Mouse (Mus musculus) MEL (cell line): ENCODE data around the gene Acap1.

Experiments
- CTCF ChIP-seq, 3 experiments: IDR thresholded peaks in 2 of 3; conservative IDR thresholded peaks in 1 of 3; 2 replicates each; pipeline ENCODE4 v1.5.1; 2011 to 2012; ENCODE audit warnings: low read length in 3 of 3, low read depth in 2 of 3, mild to moderate bottlenecking in 2 of 3, improper control_type of control experiment in 1 of 3, inconsistent platforms in 1 of 3, mixed read lengths in 1 of 3, moderate library complexity in 1 of 3; ENCODE audit not compliant: control insufficient read depth in 1 of 3, insufficient read depth in 1 of 3, poor library complexity in 1 of 3, severe bottlenecking in 1 of 3
- POLR2A ChIP-seq, 2 experiments: IDR thresholded peaks; 2 replicates each; pipeline ENCODE4 v1.6.1; 2011 to 2012; ENCODE audit warnings: low read length in 2 of 2, mild to moderate bottlenecking in 2 of 2, control low read depth in 1 of 2, improper control_type of control experiment in 1 of 2, low read depth in 1 of 2, moderate library complexity in 1 of 2; ENCODE audit not compliant: control insufficient read depth in 1 of 2, insufficient read depth in 1 of 2, poor library complexity in 1 of 2
- POLR2AphosphoS2 ChIP-seq: IDR thresholded peaks from 2 replicates; pipeline ENCODE4 v1.6.1; 2011; ENCODE audit warnings: low read length, improper control_type of control experiment
- SIN3A ChIP-seq: IDR thresholded peaks from 2 replicates; pipeline ENCODE4 v1.6.1; 2012; ENCODE audit warnings: low read length, improper control_type of control experiment, inconsistent platforms

- TF ChIP-seq CTCF (IDR thresholded peaks at IDR 0.05 in 2 of 3, conservative IDR thresholded peaks at IDR 0.05 in 1 of 3; ENCODE audit: control insufficient read depth in 1 of 3, insufficient read depth in 1 of 3, low read depth in 2 of 3, low read length in 3 of 3, poor library complexity in 1 of 3, severe bottlenecking in 1 of 3) = no peak
- peak; percentile 98 for TF ChIP-seq SIN3A
- peak; percentile 79 to 87 for TF ChIP-seq POLR2A (IDR thresholded peaks at IDR 0.05; ENCODE audit: control insufficient read depth in 1 of 2, insufficient read depth in 1 of 2, low read depth in 1 of 2, low read length in 2 of 2, poor library complexity in 1 of 2)
- peak; percentile 99 for TF ChIP-seq POLR2AphosphoS2
Measured at GRCm38 (mm10) chr11:69913554-69914371, 18.4 kb upstream of the Acap1 start, which contains the start of gene Gps2.
